Mouse (Mus musculus) liver, embryonic 13.5 days (tissue): ENCODE data around the gene Pias3. TPM values are rescaled to one million over a fixed set of nuclear protein-coding genes. Genes with fewer than 3 reads are reported as not detected.
"Not testable (repeated sequence)": the region's sequence is repeated elsewhere in the genome, so short reads cannot be mapped to it uniquely, and the experiment has no call there.

Experiments
- ATAC-seq: fragments of 200-750 bp; cut with Nextera tagmentation; 2 replicates; pipeline ENCODE4 v1.8.0; 2017; ENCODE audit warnings: low read depth, mild to moderate bottlenecking, moderate number of reproducible peaks, moderate library complexity
- DNase-seq: peaks from one replicate; pipeline ENCODE4 v3.0.0; 2022
- H3K27ac ChIP-seq: fragments of 300-500 bp; sonication (generic); 2 replicates; pipeline ENCODE4 v1.5.1; 2015; ENCODE audit warnings: moderate library complexity, mild to moderate bottlenecking, inconsistent platforms
- H3K27me3 ChIP-seq: fragments of 300-500 bp; sonication (generic); 2 replicates; pipeline ENCODE4 v1.6.1; 2015; ENCODE audit warnings: mild to moderate bottlenecking, inconsistent platforms
- H3K36me3 ChIP-seq: fragments of 300-500 bp; sonication (generic); 2 replicates; pipeline ENCODE4 v1.6.1; 2015; ENCODE audit warnings: mild to moderate bottlenecking, inconsistent platforms
- H3K4me1 ChIP-seq: fragments of 300-500 bp; sonication (generic); replicated peaks from 2 replicates; pipeline ENCODE4 v1.6.1; 2015; ENCODE audit warnings: inconsistent platforms
- H3K4me2 ChIP-seq: fragments of 300-500 bp; sonication (generic); 2 replicates; pipeline ENCODE4 v1.6.1; 2015; ENCODE audit warnings: inconsistent platforms, mild to moderate bottlenecking, moderate library complexity
- H3K4me3 ChIP-seq: fragments of 300-500 bp; sonication (generic); replicated peaks from 2 replicates; pipeline ENCODE4 v1.5.1; 2015; ENCODE audit warnings: mild to moderate bottlenecking, inconsistent platforms
- H3K9ac ChIP-seq: fragments of 300-500 bp; sonication (generic); 2 replicates; pipeline ENCODE4 v1.6.1; 2015; ENCODE audit warnings: mild to moderate bottlenecking, inconsistent platforms
- H3K9me3 ChIP-seq: fragments of 300-500 bp; sonication (generic); replicated peaks from 2 replicates; pipeline ENCODE4 v1.6.1; 2016; ENCODE audit warnings: inconsistent platforms
- WGBS: fragments of 180-500 bp; shearing (Covaris S2); methylation state at CpG from one replicate; pipeline ENCODE4 v1.1.7; 2015; ENCODE audit not compliant: insufficient replicate concordance; 5-methylcytosine and 5-hydroxymethylcytosine counted together
- polyA plus RNA-seq: library from polyadenylated mRNA; unstranded; fragments of >200 nt; fragmentation: Nextera tagmentation; extraction: Ambion mirVana; gene quantifications from 2 replicates; pipeline ENCODE4 v1.2.1, GENCODE M21; 2015

Gene Pias3
- 6.1 and 8.5 TPM in 2 replicates for polyA plus RNA-seq

DNA sequence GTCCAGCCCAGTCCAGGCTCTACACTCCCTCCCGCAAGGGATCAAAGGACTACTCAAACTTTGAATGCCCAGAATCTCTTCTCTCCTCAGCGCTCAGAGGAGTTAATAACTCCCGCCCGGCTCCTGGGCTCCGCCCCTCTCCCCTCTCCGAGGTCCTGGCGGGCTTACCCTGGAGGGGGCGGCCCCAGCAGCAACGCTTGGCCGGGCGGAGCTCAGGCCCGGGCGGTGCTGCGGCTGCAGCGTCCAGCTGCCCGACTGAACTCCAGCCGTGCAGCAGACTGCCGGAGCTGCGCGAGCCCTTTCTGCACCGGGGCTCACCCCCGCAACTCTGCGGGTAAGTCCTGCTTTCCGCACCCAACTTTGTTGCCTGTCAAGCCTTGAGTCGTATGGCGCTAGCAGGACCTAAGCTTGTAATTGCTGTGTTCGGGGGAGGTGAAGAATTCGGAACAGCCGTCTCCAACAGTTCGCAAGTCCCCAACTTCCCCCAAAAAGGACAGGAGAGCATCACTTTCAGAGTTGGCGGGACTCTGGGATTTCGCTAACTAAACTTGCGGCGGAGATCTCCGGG, at the start of gene Pias3:
Gene Pias3, plus strand, starts transcription at position 187 of the 568 bp plus-strand sequence.
- ATAC-seq = peak; percentile 81
- H3K27ac ChIP-seq = peak within 1 kb of the TSS; percentile 84
- WGBS = under 1% methylated on average over 35 of the region's 35 CpGs
- no peaks in the 10 kb centered on the region for H3K9me3 ChIP-seq
- H3K36me3 ChIP-seq = peaks cover 8% of the 10 kb centered on the region; the same call in 1 of the 2 replicates
- peak; percentile 77 for DNase-seq
- H3K4me3 ChIP-seq = peak within 1 kb of the TSS; percentile 85
- H3K4me2 ChIP-seq = peak within 1 kb of the TSS; percentile 97
- H3K4me1 ChIP-seq = peaks cover 19% of the 10 kb centered on the region
- H3K27me3 ChIP-seq = peaks cover 3% of the 10 kb centered on the region; the same call in 1 of the 2 replicates
- H3K9ac ChIP-seq = peak within 1 kb of the TSS; percentile 84

DNA sequence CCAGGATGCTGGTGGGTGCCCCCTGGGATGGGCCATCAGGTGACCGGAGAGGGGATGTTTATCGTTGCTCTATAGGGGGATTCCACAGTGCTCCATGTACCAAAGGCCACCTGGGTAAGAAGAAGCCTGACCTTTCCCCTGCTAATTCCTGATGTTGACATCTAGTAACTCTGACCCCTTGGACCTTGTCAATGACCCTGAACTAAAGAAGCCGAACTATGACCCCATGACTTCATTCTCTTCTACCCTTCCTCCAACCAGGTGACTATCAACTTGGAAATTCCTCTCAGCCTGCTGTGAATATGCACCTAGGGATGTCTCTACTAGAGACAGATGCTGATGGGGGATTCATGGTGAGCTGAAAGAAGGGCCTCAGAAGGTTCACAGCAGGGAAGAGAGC, 48.8 kb upstream of the Pias3 start:
- Histone ChIP-seq H3K27ac (no peak overlapping the region), H3K27me3 (no peaks in the 10 kb centered on the region), H3K4me2 (no peak overlapping the region), H3K9ac (no peak overlapping the region), H3K4me3 (no peak overlapping the region), H3K4me1 (0 out of 2 replicates have a peak, but pooled peaks cover 5% of the 10 kb centered on the region), H3K9me3 (no peaks in the 10 kb centered on the region), H3K36me3 (peaks cover 21% of the 10 kb centered on the region)
- ATAC-seq (0 out of 2 replicates have a peak, but pooled peaks have one; percentile 18), DNase-seq (no peak)
- WGBS = 70% methylated on average over 3 of the region's 3 CpGs

DNA sequence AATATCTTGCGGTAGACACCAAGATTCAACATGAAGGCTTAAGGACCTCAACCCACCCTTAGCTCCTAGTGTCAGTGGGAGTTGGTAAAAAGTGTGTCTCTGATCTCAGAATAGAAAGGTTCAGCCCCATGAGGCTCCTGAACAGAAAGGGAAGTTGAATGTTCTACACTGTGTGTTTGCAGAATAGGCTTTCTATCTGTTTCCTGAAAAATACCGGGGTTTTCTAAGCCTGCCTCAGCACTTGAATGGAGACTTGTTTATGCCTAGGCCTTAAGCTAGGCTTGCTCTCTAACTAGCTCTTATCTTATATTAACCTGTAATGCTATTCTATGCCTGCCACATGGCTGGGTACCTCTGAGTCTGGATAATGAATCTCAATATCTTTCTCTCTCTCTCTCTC, 35.3 kb upstream of the Pias3 start:
- no peak for DNase-seq
- 0 out of 2 replicates have a peak, but pooled peaks cover 5% of the 10 kb centered on the region for H3K27me3 ChIP-seq
- no peaks in the 10 kb centered on the region for H3K36me3 ChIP-seq
- WGBS = 56% methylated on average over 2 of the region's 2 CpGs
- no peak for ATAC-seq
- peaks cover 12% of the 10 kb centered on the region for H3K4me1 ChIP-seq
- H3K27ac ChIP-seq = no peak overlapping the region
- no peaks in the 10 kb centered on the region for H3K9me3 ChIP-seq
- H3K4me3 ChIP-seq = no peak overlapping the region
- no peak overlapping the region for H3K4me2 ChIP-seq
- no peak overlapping the region for H3K9ac ChIP-seq

DNA sequence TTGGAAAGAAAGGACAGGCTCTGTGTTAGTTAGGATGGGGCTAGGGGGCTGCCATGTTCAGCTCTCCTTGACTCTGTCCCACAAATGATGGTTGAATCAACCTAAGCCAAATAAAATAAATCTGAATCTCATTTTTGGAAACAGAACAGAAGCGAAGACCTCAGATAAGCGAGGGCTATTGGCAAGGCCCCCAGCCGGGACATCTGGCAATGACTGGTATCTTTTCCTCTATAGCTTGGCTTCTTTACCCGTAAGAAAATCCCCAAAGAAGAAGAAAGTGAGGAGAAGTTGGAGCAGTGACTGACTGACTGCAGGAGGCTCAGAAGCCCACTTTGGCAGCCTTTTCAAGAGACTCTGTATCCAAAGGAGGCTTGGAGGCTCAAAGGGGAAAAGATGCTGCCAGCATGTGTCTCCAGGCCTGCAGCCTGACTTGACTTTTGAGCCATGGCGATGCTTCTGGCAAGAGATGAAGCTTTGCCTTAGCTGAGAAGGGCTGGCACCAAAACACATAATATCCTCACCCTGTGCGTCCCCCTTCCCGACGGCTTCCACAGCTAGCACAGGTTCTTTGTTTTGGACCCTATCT, 33.4 kb upstream of the Pias3 start:
- ATAC-seq = no peak
- no peak for DNase-seq
- Histone ChIP-seq H3K36me3 (no peaks in the 10 kb centered on the region), H3K9me3 (no peaks in the 10 kb centered on the region), H3K4me3 (no peak overlapping the region), H3K9ac (no peak overlapping the region), H3K4me2 (peak overlapping the region; percentile 59; the same call in 1 of the 2 replicates), H3K27ac (no peak overlapping the region), H3K27me3 (0 out of 2 replicates have a peak, but pooled peaks cover 7% of the 10 kb centered on the region), H3K4me1 (peaks cover 12% of the 10 kb centered on the region)
- 65% methylated on average over 8 of the region's 8 CpGs for WGBS

DNA sequence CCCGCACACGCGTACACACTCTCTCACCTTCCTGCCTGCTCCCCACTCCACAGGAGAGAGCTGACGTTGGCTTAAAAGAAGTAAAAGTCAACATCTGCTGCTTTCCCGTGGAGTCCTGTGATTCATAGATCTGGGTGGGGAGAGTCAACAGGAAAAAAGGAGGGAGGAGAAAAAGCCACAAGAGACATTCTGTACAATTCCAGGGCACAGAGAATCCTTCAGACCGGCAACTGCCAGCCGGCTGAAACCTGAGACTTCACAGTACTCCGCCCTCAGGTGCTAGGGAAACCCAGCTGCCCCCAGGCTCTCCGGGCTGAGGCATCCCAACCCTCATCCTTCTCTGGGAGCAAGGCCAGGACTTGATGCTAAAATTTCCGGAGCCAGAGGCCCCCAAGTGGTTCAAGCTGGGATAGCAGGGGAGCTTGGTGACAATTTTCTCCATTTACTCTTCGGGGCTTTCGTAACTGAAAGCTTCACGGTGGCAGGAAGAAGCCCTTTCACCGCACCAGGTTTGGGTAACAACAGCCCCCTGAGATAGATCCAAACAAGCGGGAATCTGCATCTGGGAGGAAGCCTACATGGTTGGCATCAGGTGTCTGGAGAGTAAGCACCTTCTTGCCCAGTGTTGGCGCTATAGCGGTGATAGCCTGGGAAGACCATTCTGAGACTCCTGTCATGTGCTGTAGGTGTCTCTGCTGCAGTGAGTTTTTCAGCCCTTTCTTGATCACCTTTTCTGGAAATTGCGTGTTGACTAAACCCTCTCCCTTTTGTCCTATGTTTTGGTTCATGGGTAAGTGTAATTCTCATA, 32.5 kb upstream of the Pias3 start:
- peak; percentile 26; the same call in 1 of the 2 replicates for ATAC-seq
- 0 out of 2 replicates have a peak overlapping the region, but pooled peaks have one; percentile 38 for H3K9ac ChIP-seq

DNA sequence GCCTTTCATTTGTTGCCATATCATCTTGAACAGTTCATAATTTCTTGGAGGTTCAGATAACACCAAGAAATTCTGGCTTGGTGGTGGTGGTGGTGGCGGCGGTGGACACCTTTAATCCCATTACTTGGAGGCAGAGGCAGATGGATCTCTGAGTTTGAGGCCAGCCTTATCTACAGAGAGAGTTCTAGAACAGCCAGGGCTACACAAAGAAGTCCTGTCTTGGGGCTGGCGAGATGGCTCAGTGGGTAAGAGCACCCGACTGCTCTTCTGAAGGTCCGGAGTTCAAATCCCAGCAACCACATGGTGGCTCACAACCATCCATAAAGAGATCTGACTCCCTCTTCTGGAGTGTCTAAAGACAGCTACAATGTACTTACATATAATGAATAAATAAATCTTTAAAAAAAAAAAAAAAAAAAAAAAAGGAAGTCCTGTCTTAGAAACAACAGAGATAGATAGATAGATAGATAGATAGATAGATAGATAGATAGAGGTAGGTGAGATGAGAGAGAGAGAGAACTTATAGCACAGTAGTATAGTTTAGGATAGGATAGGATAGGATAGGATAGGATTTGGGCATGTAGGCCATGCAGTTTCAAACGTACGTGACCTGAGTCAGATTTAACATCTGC, 30.3 kb upstream of the Pias3 start:
- H3K4me2 ChIP-seq, ATAC-seq, H3K36me3 ChIP-seq, H3K9me3 ChIP-seq, H3K27ac ChIP-seq, H3K4me3 ChIP-seq, DNase-seq, H3K9ac ChIP-seq: not testable (repeated sequence)
- 71% methylated on average over 7 of the region's 7 CpGs for WGBS
- Histone ChIP-seq H3K4me1 (peaks cover 24% of the 10 kb centered on the region), H3K27me3 (peaks cover 19% of the 10 kb centered on the region)

More for the DNA sequence above, 32.5 kb upstream of the Pias3 start:
- peak overlapping the region; percentile 31 for H3K4me3 ChIP-seq
- peak; percentile 34 for DNase-seq
- 11% methylated on average over 17 of the region's 18 CpGs for WGBS
- no peak overlapping the region for H3K27ac ChIP-seq
- peaks cover 12% of the 10 kb centered on the region for H3K4me1 ChIP-seq
- peak overlapping the region; percentile 59 for H3K4me2 ChIP-seq
- H3K36me3 ChIP-seq = no peaks in the 10 kb centered on the region
- no peaks in the 10 kb centered on the region for H3K9me3 ChIP-seq
- H3K27me3 ChIP-seq = 0 out of 2 replicates have a peak, but pooled peaks cover 9% of the 10 kb centered on the region

GRCm38 (mm10) chr3:96666916-96667315, 29.3 kb upstream of the Pias3 start:
- no peak for DNase-seq
- no peak overlapping the region for H3K9ac ChIP-seq
- H3K27ac ChIP-seq = no peak overlapping the region
- 84% methylated on average over 5 of the region's 5 CpGs for WGBS
- H3K36me3 ChIP-seq = no peaks in the 10 kb centered on the region
- H3K27me3 ChIP-seq = peaks cover 27% of the 10 kb centered on the region
- no peak overlapping the region for H3K4me3 ChIP-seq
- H3K4me1 ChIP-seq = peaks cover 27% of the 10 kb centered on the region
- H3K4me2 ChIP-seq = no peak overlapping the region
- no peaks in the 10 kb centered on the region for H3K9me3 ChIP-seq
- no peak for ATAC-seq

GRCm38 (mm10) chr3:96667316-96667715, 28.9 kb upstream of the Pias3 start:
- Histone ChIP-seq H3K27ac (no peak overlapping the region), H3K9me3 (no peaks in the 10 kb centered on the region), H3K4me1 (peaks cover 27% of the 10 kb centered on the region), H3K36me3 (no peaks in the 10 kb centered on the region), H3K27me3 (peaks cover 27% of the 10 kb centered on the region), H3K4me2 (no peak overlapping the region), H3K4me3 (no peak overlapping the region), H3K9ac (no peak overlapping the region)
- DNase-seq (no peak), ATAC-seq (no peak)
- 31% methylated on average over 1 of the region's 1 CpGs for WGBS

- 76% methylated on average over 5 of the region's 5 CpGs for WGBS
- peaks cover 30% of the 10 kb centered on the region for H3K27me3 ChIP-seq
- no peak overlapping the region for H3K4me2 ChIP-seq
- H3K4me3 ChIP-seq = no peak overlapping the region
- ATAC-seq (no peak), DNase-seq (no peak)
- no peaks in the 10 kb centered on the region for H3K36me3 ChIP-seq
- no peaks in the 10 kb centered on the region for H3K9me3 ChIP-seq
- H3K9ac ChIP-seq = no peak overlapping the region
- H3K4me1 ChIP-seq = peaks cover 24% of the 10 kb centered on the region
- no peak overlapping the region for H3K27ac ChIP-seq
Measured at GRCm38 (mm10) chr3:96668424-96669067, 27.6 kb upstream of the Pias3 start.

DNA sequence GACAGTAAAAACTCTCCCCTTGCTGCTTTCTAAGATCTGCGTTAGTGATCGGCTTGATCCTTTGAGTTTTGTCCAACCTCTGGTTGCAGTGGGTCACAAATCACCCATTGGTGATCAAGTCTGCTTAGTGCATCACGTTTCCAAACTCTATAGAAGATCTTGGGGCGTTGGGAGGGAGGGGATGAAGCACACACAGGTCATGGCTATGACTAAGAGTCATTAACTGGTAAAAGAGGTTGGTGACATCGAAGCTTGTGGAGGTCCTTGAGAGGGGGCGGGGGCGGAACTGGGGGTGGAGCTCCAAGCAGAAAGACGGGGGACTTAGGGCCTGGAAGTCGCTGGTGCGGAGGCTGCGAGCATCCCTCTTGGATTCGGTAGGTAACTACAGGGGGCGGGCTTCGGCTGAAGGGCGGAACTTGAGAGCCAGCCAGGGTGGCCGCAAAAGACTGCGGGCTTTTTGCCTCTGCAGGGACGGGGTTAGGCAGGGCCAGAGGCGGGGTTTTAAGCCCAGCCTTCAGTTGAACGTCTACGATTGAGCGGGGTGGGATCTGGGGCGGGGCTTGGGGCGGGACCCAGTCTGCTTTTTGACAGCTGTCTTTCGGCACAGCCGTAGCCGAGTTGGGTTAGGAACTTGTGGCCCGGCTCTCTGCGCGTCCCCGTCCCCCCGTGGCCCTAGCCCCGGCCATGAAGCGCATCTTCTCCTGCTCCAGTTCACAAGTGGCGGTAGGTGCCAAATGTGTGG, 26.3 kb upstream of the Pias3 start, which contains the start of gene Ankrd35:
Gene Ankrd35, plus strand, starts transcription at position 405 of the 742 bp plus-strand sequence.
- Histone ChIP-seq H3K9ac (peak within 1 kb of the TSS; percentile 45), H3K27me3 (peaks cover 28% of the 10 kb centered on the region)
- ATAC-seq = peak; percentile 92

More for the DNA sequence above, 26.3 kb upstream of the Pias3 start, which contains the start of gene Ankrd35:
- Histone ChIP-seq H3K4me2 (peak within 1 kb of the TSS; percentile 74), H3K27ac (no peak within 1 kb of the TSS), H3K36me3 (no peaks in the 10 kb centered on the region), H3K4me1 (peaks cover 16% of the 10 kb centered on the region), H3K4me3 (peak within 1 kb of the TSS; percentile 53), H3K9me3 (no peaks in the 10 kb centered on the region)
- DNase-seq = peak; percentile 56
- 4% methylated on average over 35 of the region's 35 CpGs for WGBS
